Mouse (Mus musculus): ENCODE measurements around the gene Acss3.

DNA sequence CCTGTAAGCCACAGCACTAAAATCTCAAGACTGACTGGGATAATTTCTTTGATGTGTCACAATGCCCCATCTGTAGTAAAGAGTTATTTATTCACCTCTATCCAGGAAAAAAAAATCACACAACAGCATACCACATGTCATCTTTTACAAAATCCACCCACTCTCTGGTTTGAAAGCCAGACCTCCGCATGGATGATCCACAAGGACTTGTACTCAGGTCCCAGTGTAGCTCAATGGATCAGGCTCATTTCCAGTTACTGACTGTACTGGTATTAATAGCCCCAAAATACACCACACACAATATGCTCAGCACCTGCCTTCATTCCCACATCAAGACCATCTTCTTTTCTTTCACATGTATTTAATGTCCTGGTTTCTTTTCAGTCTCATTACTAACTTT is 80.8 kb downstream of the Acss3 start:
- TF ChIP-seq POLR2A (IDR thresholded peaks at IDR 0.05; ENCODE audit: low read depth, low read length) (no peak), CTCF (IDR thresholded peaks at IDR 0.05; ENCODE audit: extremely low read depth, insufficient read depth, insufficient read length, insufficient replicate concordance) (no peak)
